Mouse (Mus musculus) inflammation-experienced regulatory T-cells, adult 6 months (primary cell): ENCODE results near the gene Tsfm. TPM values are rescaled to one million over a fixed set of nuclear protein-coding genes. Genes with fewer than 3 reads are reported as not detected.
"Not testable (repeated sequence)": the region's sequence is repeated elsewhere in the genome, so short reads cannot be mapped to it uniquely, and the experiment has no call there.

ENCODE experiments used
- ATAC-seq: one replicate; pipeline ENCODE4 v1.8.0; 2017
- polyA plus RNA-seq, 3 experiments: library from polyadenylated mRNA; unstranded; fragments of 100-300 nt; shearing (Covaris generic); gene quantifications; one replicate each; pipeline ENCODE4 v1.2.1; 2017

Tsfm gene
- polyA plus RNA-seq, 3 experiments from 2014 or later = 40.0 to 50.0 (median 48.3) TPM

DNA sequence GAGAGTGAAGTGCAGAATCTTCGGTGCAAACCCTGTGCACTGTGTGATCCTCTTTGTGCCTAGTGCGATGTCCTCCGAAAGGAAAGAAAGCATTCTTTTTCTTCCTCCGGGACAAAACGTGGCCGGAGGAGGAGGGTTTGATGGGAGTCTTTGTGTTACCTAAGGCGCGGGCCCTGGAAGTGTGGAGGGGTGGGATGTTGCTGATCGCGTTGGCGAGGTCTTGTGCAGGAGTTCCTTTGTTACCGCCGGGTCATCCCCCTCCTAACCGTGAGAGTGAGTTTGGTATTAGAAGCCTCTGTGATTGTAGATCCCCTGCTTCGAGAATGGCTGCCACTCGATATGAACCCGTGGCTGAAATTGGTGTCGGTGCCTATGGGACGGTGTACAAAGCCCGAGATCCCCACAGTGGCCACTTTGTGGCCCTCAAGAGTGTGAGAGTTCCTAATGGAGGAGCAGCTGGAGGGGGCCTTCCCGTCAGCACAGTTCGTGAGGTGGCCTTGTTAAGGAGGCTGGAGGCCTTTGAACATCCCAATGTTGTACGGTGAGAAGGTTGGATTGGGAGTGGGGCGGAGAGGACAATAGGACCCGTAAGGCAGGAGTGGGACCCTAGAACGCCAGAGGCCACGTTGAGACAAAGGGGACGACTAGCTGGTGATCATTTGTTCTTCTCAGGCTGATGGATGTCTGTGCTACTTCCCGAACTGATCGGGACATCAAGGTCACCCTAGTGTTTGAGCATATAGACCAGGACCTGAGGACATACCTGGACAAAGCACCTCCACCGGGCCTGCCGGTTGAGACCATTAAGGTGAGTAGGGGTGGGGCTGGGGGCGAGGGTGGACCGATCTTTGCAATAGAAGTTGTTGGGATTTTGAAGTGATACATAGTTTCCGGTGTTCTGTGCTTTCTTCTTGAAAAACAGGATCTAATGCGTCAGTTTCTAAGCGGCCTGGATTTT, 33.6 kb upstream of the Tsfm start:
- ATAC-seq = no peak

DNA sequence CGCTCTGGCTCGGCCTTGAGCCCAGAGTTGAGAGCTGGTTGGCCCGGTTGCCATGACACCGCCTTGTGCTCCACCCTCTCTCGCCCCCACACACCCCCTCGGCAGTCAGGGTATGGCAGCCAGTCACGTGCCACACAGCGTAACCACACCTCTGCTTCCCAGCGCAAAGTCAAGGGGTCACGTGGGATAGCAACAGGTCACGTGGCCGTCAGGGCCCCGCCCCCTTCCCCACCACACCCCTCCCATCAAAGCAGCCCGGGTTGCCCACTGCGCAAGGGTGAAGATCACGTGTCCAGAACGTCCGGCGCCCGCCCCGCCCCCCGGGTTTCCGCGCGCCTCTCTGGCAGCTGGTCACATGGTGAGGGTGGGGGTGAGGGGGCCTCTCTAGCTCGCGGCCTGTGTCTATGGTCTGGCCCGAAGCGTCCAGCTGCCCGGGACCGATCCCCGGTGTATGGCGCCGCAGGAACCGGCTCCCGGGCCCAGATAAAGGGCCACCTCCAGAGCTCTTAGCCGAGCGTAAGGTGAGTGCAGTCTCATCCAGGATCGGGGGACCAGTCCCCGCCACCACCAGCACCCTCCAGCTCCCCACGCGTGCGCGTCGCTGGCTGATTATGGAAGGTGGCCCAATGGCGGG, 32.7 kb upstream of the Tsfm start, which contains the start of gene Cdk4:
Cdk4 (plus strand) TSS at position 296 of the 634 bp plus-strand sequence.
- ATAC-seq = peak; percentile 77

DNA sequence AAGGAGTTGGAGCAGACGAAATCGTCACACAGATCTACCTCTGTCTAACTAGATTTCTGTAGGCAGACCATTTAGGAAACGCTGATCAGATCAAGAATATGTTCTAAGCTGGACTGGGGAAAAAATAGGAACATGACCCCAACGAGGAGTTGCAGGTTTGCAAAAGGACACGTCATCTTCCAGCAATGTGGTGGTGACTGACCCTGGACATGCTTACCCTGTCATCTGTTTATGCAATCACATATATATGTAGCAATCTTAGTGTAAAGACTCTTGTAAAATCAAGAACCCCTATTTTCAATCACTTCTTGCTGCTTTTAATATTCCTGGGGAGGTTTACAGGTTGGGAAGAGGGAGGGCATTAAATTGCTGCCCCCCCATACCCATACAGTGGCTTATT, 31.9 kb upstream of the Tsfm start:
- ATAC-seq = no peak

DNA sequence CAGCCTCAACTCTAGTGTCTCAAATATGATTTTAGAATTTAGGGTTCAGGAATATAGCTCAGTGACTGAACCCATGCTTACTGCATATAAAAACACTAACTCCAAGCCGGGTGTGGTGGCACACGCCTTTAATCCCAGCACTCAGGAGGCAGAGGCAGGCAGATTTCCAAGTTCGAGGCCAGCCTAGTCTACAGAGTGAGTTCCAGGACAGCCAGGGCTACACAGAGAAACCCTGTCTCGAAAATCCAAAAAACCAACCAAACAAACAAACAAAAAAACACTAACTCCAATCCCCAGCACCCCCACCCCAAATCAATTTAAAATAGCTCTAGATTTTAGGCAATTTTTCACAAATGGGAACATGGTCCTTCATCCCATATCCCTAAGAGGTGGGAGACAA, 31.5 kb upstream of the Tsfm start:
- ATAC-seq = not testable (repeated sequence)

DNA sequence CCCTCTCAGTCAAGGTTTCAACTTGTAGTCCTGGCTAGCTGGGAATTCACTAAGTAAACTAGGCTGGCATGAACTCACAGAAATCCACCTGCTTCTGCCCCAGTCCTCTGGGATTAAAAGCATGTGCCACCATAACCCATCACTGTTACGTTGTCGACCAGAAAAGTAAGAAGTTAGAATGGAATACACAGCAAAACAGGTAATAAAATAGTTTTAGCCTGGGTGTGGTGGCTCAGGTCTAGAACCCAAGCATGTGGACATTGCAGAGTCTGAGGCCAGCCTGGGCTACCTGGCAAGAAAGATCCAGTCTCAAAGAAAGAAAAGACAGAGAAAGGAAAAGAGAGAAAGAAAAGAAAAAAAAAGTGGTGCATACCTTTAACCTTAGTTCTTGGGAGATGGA, 30.9 kb upstream of the Tsfm start:
- no peak for ATAC-seq

DNA sequence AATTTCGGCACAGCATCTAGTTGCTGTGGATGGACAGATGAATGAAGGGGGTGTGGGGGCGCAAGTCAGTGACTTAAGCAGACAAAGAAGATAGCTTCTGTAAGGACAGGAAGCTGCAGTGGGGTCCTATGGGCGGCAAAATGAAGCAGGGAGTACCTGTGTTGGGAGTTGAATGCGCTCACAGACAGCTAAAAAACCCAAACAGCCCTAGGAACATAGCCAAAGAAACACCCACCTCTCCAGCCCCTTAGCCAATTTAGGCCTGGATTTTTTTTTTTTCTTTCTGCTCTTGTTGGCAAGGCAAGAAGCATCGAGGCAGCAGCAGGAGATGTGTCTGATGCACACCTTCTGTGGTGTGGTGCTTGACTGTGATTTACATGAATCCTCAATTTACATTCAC, 30.4 kb upstream of the Tsfm start:
- no peak for ATAC-seq

DNA sequence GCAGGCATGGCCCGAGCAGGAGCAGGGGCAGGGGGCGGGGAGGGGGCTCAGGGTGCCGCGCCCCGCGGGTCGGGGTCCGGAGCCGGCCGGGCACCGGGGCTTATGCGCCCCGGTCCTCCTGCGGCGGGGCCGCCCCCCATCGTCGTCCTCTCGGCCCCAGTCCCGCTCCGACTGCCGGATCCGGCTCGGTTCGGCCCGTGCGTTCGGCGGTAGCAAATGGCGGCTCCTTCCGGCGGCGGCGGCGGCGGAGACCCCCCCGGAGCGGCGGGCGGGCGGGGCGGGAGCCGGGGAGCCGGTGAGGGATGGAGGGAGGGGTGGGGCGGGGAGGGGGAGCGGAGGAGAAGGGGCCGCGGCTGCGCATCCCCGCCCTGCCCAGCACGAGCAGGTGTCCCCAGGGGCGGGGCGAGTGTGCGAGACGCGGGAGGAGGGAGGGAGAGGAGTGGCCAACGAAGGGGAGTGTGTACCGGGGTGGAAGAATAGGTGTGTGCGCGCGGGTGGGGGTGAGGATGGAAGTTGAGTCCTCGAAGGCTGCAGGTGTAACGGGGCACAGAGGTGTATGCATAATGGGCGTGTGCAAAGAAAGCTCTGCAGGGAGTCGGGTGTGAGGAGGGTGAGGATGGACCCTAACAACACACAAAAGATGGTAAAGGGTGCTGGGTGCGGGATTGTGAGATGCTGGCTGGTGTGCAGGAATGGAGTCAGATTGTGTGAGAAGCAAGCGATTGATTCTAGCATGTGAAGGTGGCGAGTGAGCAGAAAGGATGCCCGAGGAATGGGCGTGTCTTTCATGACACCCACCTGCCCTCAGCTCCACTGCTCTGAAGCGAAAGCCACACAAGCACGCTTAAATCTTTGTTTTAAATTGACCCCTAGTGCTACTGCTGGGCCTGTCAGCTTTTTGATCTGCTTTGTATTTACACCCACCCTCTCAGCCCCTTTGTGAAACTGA, 29.6 kb upstream of the Tsfm start, which contains the start of gene March9:
March9 (minus strand) TSS at position 217 of the 949 bp plus-strand sequence.
- ATAC-seq = peak; percentile 54

DNA sequence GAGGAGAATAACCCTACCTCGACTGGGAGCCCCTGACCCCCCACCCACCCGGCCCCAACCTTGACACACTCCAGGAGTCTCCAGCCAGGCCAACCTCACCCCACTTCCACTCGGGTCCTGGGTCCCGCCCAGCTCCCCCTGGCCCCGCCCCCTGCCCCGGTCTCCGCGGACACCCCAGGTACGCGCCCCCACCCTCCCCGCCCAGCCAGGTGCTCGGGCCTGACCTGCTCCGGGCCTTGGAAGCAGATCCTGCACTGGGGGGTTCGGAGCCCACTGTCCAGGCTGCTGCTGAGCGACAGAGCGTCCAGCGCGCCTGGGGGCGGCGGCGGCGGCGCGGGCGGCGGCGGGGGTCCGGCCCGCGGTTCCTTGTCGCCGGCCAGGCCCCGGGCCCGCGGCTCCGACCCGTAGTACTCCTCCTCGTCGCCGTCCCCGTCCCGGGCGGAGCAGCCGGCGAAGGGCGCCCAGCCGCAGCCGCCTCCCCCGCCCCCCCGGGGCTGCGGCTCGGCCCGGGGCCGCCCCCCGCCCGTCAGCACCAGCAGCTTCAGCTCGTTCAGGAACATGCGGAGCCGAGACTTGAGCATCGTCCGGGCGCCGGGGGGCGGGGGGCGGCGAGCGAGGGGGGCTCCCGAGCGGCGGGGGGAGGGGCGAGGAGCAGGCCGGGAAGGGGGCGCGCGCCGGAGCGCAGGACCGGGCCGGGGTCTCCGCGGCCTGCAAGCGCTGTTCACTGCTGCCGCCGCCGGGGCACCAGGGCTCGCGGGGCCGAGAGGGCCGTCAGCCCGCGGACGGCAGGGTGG, 28.7 kb upstream of the Tsfm start:
- no peak for ATAC-seq

DNA sequence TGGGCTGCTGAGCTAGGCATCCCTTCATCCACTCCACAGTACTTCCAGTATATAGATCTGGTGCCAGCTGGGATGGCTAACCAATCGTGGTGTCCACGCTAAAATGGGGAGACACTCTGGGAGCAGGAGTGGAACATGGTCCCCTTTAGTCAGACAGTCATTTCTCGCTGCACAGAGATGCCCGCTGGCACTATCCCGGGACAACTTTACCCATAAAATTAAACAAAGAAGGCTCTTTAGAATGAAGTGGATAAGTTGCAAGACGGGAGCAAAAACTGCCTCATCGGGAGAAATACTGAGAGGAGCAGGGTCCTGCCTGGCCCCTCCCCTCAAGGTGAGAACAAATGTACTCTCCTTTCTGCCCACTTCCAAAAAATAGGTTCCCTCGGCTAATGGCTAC, 28.1 kb upstream of the Tsfm start:
- ATAC-seq = no peak

DNA sequence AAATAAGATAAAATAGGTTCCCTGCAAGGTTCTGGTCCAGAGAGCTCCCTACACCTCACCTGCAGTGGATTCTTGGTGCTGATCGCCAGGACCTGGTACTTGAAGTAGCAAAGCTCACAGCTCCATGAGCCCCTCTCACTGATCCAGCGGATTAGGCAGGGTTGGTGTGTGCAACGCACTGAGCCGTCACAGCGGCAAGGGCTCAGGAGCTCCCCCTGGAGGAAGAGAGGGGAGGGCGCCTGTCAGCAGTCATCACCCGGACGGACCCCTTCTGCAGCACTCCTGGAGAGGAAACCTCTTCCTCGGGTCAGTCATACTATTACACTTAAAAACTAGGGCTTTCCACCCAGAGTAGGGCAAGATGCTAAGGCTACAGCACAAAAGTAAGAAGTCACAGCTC, 27.5 kb upstream of the Tsfm start:
- ATAC-seq = peak; percentile 54

DNA sequence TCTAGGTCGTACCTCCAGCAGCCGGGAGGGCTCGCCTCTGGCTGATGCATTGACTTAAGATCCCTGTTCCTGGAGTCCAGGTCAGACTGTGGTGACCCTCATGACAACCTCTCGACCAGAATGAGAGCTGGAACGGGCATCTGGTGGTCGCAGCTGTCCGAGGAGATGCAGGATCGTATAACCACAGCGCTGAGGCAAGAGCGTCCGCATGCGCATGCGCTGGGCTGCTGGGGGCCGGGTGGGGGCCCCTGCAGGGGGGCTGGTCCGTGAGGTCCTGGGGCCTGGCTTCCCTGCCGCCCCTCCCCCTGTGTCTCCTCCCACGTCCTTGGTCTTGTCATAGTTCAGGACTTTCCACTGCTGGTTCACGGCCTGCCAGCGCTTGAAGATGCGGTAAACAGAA, 25.9 kb upstream of the Tsfm start:
- no peak for ATAC-seq

DNA sequence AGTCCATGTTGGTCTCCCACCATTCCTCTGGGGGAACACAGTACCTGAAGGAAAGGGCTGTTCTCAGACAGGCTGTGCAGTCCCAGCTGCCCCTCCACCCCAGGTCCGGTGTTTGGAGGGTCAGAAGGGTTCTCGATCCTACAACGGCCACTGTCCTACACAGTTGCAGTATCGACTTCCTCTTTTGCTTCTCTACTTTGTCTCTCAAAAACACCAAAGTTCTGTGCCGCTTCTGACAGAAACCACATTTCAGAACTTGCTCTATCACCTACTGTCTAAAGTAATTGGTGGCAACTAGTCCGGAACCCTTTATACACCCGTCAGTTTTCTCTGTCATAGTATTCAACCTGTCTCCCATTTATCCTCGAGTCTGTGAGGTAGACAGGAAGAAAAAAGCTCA, 24.8 kb upstream of the Tsfm start:
- ATAC-seq = no peak

DNA sequence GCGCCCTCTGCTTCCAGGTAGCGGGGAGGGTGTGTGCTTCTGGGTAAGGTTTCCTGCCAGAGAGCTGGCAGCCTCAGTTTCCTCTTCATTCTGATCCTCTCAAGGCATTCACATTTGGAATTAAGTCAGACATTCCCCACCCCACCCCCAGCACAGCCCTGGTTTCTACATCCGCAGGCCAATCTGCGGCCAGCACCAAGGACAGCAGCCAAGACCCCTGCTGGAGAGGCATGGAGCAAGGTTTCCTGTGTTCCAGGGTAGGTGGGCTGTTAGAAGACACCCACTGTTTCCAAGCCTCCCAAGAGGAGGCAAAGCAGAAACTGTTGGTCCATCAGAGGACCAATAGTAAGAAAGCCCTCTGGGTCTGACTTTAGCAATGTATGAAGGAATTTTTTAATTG, 24.0 kb upstream of the Tsfm start:
- ATAC-seq = no peak

DNA sequence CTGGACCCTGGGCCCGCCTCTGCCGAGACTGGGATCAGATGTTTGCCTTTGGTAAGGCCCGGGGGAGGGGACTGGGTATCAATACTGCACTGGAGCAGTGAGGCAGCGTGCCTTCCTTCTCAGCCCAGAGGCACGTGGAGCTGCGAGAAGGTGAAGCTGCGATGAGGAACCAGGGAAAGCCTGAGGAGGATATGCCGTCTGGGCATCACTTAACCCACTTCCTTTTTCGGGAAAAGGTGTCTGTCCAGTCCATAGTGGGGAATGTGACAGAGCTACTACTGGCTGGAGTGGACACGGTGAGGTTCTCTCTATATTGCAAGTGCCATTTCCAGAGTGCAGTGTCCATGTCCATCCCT, 19.5 kb upstream of the Tsfm start:
- ATAC-seq = peak; percentile 18

DNA sequence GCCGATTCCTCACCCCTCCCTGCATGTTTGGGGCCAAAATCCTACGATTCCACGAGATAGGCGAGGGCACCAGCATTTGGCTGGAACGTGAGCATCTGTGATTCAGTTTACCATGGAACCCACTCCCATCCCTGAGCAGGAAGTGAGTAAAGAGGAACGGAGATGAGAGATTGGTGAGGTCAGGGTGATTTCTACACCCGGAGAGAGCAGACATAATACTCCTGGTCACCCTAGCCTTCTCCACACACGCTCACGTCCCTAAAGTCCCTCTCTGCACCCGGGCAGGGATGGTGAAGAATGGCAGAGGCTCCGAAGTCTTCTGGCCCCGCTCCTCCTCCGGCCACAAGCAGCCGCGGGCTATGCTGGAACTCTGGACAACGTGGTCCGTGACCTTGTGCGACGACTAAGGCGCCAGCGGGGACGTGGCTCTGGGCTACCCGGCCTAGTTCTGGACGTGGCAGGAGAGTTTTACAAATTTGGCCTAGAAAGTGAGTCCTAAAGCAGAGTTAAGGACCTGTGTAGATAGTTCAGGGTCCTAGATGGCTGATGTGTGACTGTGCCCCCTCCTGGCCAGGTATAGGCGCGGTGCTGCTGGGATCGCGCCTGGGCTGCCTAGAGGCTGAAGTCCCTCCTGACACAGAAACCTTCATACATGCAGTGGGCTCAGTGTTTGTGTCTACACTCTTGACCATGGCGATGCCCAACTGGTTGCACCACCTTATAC, 18.9 kb upstream of the Tsfm start:
- ATAC-seq = peak; percentile 66

DNA sequence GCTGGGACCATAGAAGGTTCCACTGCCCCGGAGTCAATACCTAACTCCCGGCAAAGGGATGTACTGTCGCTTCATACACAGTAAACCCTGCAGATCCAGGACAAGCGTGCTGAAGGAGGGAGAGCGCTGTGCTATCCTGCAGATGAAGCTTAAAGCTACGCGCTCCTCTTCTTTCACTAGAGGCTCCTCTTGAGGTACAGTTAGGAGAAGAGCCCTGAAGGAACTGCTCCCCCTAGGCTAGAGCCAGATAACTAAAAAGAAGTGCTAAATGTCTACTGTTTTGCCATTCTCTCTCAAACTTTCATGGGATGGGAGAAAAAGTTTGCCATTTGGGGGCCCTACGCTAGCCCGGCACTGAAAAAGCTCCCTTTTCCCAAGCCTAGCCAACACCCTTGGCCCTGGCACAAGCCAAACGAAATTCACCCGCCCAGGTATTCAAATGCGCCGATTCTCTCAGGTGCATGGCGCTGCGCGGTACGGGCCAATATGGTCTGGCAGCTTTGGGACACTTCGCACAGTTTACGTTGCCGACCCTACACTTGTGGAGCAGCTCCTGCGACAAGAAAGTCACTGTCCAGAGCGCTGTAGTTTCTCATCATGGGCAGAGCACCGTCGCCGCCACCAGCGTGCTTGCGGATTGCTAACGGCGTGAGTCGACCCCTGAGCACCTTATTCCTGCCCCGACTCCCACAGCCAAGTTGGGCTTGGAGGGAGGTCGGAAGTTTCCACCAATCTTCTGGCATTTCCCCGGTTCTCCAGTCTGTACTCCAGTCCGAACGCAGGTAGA, 18.2 kb upstream of the Tsfm start:
- no peak for ATAC-seq

DNA sequence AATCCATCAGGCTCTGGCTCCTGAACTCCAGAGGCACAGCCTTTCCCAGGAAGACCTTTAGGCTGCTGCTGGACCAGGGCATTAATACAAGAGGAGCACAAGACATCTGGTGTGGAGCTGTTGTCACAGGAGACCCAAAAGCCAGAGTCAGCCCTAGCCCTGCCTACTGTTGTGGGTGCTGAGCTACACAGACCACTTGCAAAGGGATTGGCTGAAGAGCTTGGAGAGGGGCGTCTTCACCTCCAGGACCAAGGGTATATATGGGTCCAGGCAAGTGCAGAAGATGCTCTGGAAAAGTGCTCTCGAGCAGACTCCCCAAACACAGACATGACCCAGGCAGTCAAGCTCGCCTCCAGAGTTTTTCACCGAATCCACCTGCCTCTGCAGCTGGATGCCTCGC, 17.3 kb upstream of the Tsfm start, which contains the start of gene Cyp27b1:
Cyp27b1 (plus strand) TSS at position 297 of the 400 bp plus-strand sequence.
- ATAC-seq = no peak

DNA sequence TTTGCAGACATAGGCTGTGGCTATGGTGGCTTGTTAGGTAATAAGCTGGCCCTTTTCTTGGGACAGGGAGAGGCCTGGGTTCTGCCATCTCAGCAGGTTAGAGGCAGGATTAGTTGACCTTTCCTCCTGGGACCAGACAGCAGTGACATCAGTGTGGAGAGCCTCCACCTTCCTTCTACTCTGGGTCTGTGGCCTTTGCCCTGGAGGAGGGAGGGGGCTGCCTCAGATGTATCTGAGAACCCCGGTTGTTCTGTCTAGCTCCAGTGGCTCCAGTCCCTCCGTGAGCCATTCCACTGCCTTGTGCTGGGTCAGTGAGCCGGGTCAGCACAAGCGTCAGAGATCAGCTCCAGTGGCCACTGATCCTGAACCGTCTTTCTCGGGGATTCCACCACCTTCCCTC, 12.5 kb upstream of the Tsfm start:
- ATAC-seq = no peak

DNA sequence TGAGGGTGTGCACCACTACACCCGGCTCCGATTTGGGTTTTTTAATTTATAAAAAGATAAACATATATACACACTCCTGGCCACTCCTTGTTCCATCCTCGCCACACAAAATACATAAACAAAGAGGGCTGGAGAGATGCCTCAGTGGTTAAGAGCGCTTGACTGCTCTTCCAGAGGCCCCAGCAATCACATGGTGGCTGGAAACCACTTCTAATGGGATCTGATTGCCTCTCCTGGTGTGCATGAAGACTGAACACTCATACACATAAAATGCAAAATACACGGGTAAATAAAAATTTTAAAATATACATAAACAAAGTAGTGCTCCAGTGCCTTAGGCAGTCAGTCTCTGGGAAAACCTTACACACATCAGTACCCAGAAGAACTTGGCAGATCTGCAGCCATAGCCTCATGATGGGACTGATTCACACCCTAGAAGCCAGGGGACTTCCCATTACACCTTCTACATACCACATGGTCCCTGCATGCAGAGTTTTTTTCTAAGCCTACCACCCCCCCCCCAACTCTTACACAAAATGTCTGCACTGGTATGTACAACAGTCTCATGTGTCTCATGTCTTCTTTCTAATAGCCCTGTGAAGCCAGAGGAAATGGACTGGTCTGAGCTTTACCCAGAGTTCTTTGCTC, 12.0 kb upstream of the Tsfm start:
- ATAC-seq = no peak
